Mouse (Mus musculus) cerebellum, adult 2 months (tissue): ENCODE measurements around the gene Tubb2b.

Experiments
- CTCF ChIP-seq: fragments of 200-500 bp; IDR thresholded peaks from 2 replicates; pipeline ENCODE4 v1.5.1; 2011; ENCODE audit warnings: low read depth, mild to moderate bottlenecking, control low read depth, low read length, moderate library complexity, borderline replicate concordance; ENCODE audit not compliant: insufficient read depth
- POLR2A ChIP-seq: fragments of 200-500 bp; IDR thresholded peaks from 2 replicates; pipeline ENCODE4 v1.6.1; 2011; ENCODE audit warnings: low read length, control low read depth, borderline replicate concordance; ENCODE audit not compliant: insufficient read depth

GRCm38 (mm10) chr13:34146916-34147315 is 16.6 kb upstream of the Tubb2b start:
- TF ChIP-seq POLR2A (no peak), CTCF (no peak)
